Mouse (Mus musculus) spleen, postnatal 36 days (tissue): ENCODE data around the gene Qprt.

ENCODE experiments used
- DNase-seq, 2 experiments: peaks; one replicate each; pipeline ENCODE4 v3.0.0; 2022; ENCODE audit warnings: low spot score in 2 of 2, mixed read lengths in 1 of 2

Qprt gene

GRCm38 (mm10) chr7:127133125-127133524, 11.1 kb upstream of the Qprt start:
- DNase-seq = no peak

GRCm38 (mm10) chr7:127129638-127130037, 7.6 kb upstream of the Qprt start:
- no peak for DNase-seq

GRCm38 (mm10) chr7:127121061-127121910, 740 bp downstream of the Qprt start:
- DNase-seq = no peak

GRCm38 (mm10) chr7:127118671-127119445, 3.2 kb downstream of the Qprt start:
- no peak for DNase-seq

GRCm38 (mm10) chr7:127117948-127118347, 4.1 kb downstream of the Qprt start:
- no peak for DNase-seq

- no peak for DNase-seq
These were observed 5.6 kb downstream of the Qprt start for GRCm38 (mm10) chr7:127116331-127116935.

GRCm38 (mm10) chr7:127114920-127115319, 7.1 kb downstream of the Qprt start:
- no peak for DNase-seq

GRCm38 (mm10) chr7:127113614-127114259, 8.3 kb downstream of the Qprt start:
- DNase-seq = no peak

GRCm38 (mm10) chr7:127112921-127113597, 9.0 kb downstream of the Qprt start:
- DNase-seq = peak; percentile 51 to 60

- DNase-seq = no peak
These were observed 9.7 kb downstream of the Qprt start for GRCm38 (mm10) chr7:127112251-127112841.

- peak; percentile 77 to 80 for DNase-seq
These were observed 10.6 kb downstream of the Qprt start for GRCm38 (mm10) chr7:127111461-127111860.

- peak; percentile 65 for DNase-seq
These were observed 11.6 kb downstream of the Qprt start for GRCm38 (mm10) chr7:127110239-127111007.

GRCm38 (mm10) chr7:127105551-127105950, 16.5 kb downstream of the Qprt start:
- no peak for DNase-seq

- DNase-seq = peak; percentile 71 to 80
These were observed 17.3 kb downstream of the Qprt start for GRCm38 (mm10) chr7:127104560-127105332.

- peak; percentile 52 to 58 for DNase-seq
These were observed 18.1 kb downstream of the Qprt start for GRCm38 (mm10) chr7:127103960-127104359.

- DNase-seq = no peak
These were observed 19.9 kb downstream of the Qprt start for GRCm38 (mm10) chr7:127102148-127102547.

GRCm38 (mm10) chr7:127101451-127102016, 20.5 kb downstream of the Qprt start:
- DNase-seq = no peak

GRCm38 (mm10) chr7:127099528-127099927, 22.5 kb downstream of the Qprt start:
- no peak for DNase-seq

GRCm38 (mm10) chr7:127098950-127099349, 23.1 kb downstream of the Qprt start:
- DNase-seq = no peak
